Mouse (Mus musculus) cerebellum, adult 2 months (tissue): ENCODE data around the gene Aqr. TPM values are rescaled to one million over a fixed set of nuclear protein-coding genes. Genes with fewer than 3 reads are reported as not detected.

Source experiments
- DNase-seq, 2 experiments: peaks; one replicate each; pipeline ENCODE4 v3.0.0; 2021
- H3K27ac ChIP-seq: fragments of 200-500 bp; 2 replicates; pipeline ENCODE4 v1.5.1; 2012; ENCODE audit warnings: low read length, control low read depth, inconsistent platforms; ENCODE audit not compliant: insufficient read depth
- H3K27me3 ChIP-seq: fragments of 200-500 bp; 2 replicates; pipeline ENCODE4 v1.6.1; 2012; ENCODE audit warnings: inconsistent platforms, mild to moderate bottlenecking, low read length, moderate library complexity; ENCODE audit not compliant: control insufficient read depth, insufficient read depth
- H3K4me1 ChIP-seq: fragments of 200-500 bp; 2 replicates; pipeline ENCODE4 v1.6.1; 2011; ENCODE audit warnings: low read length; ENCODE audit not compliant: control insufficient read depth, insufficient read depth
- H3K4me3 ChIP-seq: fragments of 200-500 bp; replicated peaks from 2 replicates; pipeline ENCODE3; 2011; ENCODE audit warnings: mild to moderate bottlenecking, low read depth, low read length, control low read depth; ENCODE audit not compliant: insufficient read depth
- CTCF ChIP-seq: fragments of 200-500 bp; IDR thresholded peaks from 2 replicates; pipeline ENCODE4 v1.5.1; 2011; ENCODE audit warnings: low read depth, mild to moderate bottlenecking, control low read depth, low read length, moderate library complexity, borderline replicate concordance; ENCODE audit not compliant: insufficient read depth
- POLR2A ChIP-seq: fragments of 200-500 bp; IDR thresholded peaks from 2 replicates; pipeline ENCODE4 v1.6.1; 2011; ENCODE audit warnings: low read length, control low read depth, borderline replicate concordance; ENCODE audit not compliant: insufficient read depth
- WGBS: fragments of 180-500 bp; shearing (Covaris S2); methylation state at CpG from one replicate; pipeline ENCODE4 v1.1.7; 2018; 5-methylcytosine and 5-hydroxymethylcytosine counted together
- polyA plus RNA-seq: library from polyadenylated mRNA; depleted of rRNA; stranded (reverse); fragments of >200 nt; gene quantifications from 2 replicates; pipeline ENCODE4 v1.2.3, GENCODE M21; 2012

Gene Aqr
- polyA plus RNA-seq, 1 experiment: 27.3 TPM

GRCm38 (mm10) chr2:114156639-114157038, 30.2 kb downstream of the Aqr start:
- 87% methylated on average over 1 of the region's 1 CpGs for WGBS
- H3K27ac ChIP-seq: no peak overlapping the region
- H3K4me1 ChIP-seq: no peaks in the 10 kb centered on the region
- no peaks in the 10 kb centered on the region for H3K27me3 ChIP-seq
- no peak for DNase-seq
- no peak for TF ChIP-seq POLR2A
- no peak for TF ChIP-seq CTCF
- H3K4me3 ChIP-seq: no peak overlapping the region

- no peak overlapping the region for H3K4me3 ChIP-seq
- no peaks in the 10 kb centered on the region for H3K4me1 ChIP-seq
- TF ChIP-seq CTCF (no peak), POLR2A (no peak)
- WGBS: 92% methylated on average over 6 of the region's 6 CpGs
- H3K27ac ChIP-seq: no peak overlapping the region
- H3K27me3 ChIP-seq: no peaks in the 10 kb centered on the region
- DNase-seq: no peak
Observed at GRCm38 (mm10) chr2:114153247-114153646, 33.6 kb downstream of the Aqr start.

GRCm38 (mm10) chr2:114146864-114147458, 39.9 kb downstream of the Aqr start:
- no peak for DNase-seq
- Histone ChIP-seq H3K4me3 (no peak overlapping the region), H3K27me3 (no peaks in the 10 kb centered on the region), H3K27ac (no peak overlapping the region), H3K4me1 (no peaks in the 10 kb centered on the region)
- 90% methylated on average over 15 of the region's 15 CpGs for WGBS
- TF ChIP-seq POLR2A (no peak), CTCF (no peak)

- DNase-seq: peak; percentile 13 to 22
- no peaks in the 10 kb centered on the region for H3K27me3 ChIP-seq
- no peak for TF ChIP-seq POLR2A
- TF ChIP-seq CTCF: peak; percentile 54; the same call in 1 of the 2 replicates
- H3K4me1 ChIP-seq: no peaks in the 10 kb centered on the region
- no peak overlapping the region for H3K4me3 ChIP-seq
- H3K27ac ChIP-seq: no peak overlapping the region
- WGBS: 73% methylated on average over 6 of the region's 6 CpGs
Observed at GRCm38 (mm10) chr2:114145315-114145801, 41.5 kb downstream of the Aqr start.

GRCm38 (mm10) chr2:114144915-114145314, 41.9 kb downstream of the Aqr start:
- no peak overlapping the region for H3K4me3 ChIP-seq
- H3K27ac ChIP-seq: no peak overlapping the region
- H3K27me3 ChIP-seq: no peaks in the 10 kb centered on the region
- no peaks in the 10 kb centered on the region for H3K4me1 ChIP-seq
- TF ChIP-seq POLR2A (no peak), CTCF (no peak)
- 92% methylated on average over 5 of the region's 5 CpGs for whole genome bisulfite sequencing
- no peak for DNase-seq

GRCm38 (mm10) chr2:114143842-114144241, 43.0 kb downstream of the Aqr start:
- Histone ChIP-seq H3K4me3 (no peak overlapping the region), H3K27me3 (no peaks in the 10 kb centered on the region), H3K27ac (no peak overlapping the region), H3K4me1 (no peaks in the 10 kb centered on the region)
- DNase-seq: no peak
- no peak for TF ChIP-seq CTCF
- TF ChIP-seq POLR2A: no peak
- 89% methylated on average over 6 of the region's 6 CpGs for WGBS

- DNase-seq: no peak
- Histone ChIP-seq H3K4me3 (no peak overlapping the region), H3K4me1 (no peaks in the 10 kb centered on the region), H3K27ac (no peak overlapping the region), H3K27me3 (no peaks in the 10 kb centered on the region)
- WGBS: 84% methylated on average over 9 of the region's 9 CpGs
- TF ChIP-seq POLR2A (no peak), CTCF (no peak)
Observed at GRCm38 (mm10) chr2:114136755-114137154, 50.1 kb downstream of the Aqr start.

- 12% methylated on average over 2 of the region's 2 CpGs for WGBS
- DNase-seq: no peak
- no peaks in the 10 kb centered on the region for H3K4me1 ChIP-seq
- H3K4me3 ChIP-seq: no peak overlapping the region
- TF ChIP-seq CTCF: no peak
- TF ChIP-seq POLR2A: no peak
- no peak overlapping the region for H3K27ac ChIP-seq
- no peaks in the 10 kb centered on the region for H3K27me3 ChIP-seq
Observed at GRCm38 (mm10) chr2:114135777-114136176, 51.0 kb downstream of the Aqr start.

GRCm38 (mm10) chr2:114133355-114133754, 53.5 kb downstream of the Aqr start:
- H3K27me3 ChIP-seq: no peaks in the 10 kb centered on the region
- DNase-seq: no peak
- WGBS: 96% methylated on average over 4 of the region's 4 CpGs
- no peak overlapping the region for H3K27ac ChIP-seq
- TF ChIP-seq CTCF: no peak
- no peak for TF ChIP-seq POLR2A
- H3K4me3 ChIP-seq: no peak overlapping the region
- no peaks in the 10 kb centered on the region for H3K4me1 ChIP-seq
